ENCODE assay signal across 26 mouse cellular contexts in genomic region chr12:76415383-76416010, GRCm38 (mm10). TPM values are rescaled to one million over a fixed set of nuclear protein-coding genes. Genes with fewer than 3 reads are reported as not detected.
A peak's percentile ranks its signal among the peaks of the same experiment; 100 is the strongest.
DNase-seq lines count a peak whose midpoint lies in the region; ATAC-seq and TF ChIP-seq lines count a peak whose summit lies in the region.
"Had no signal": no experiment of that assay in that cellular context is flagged by ENCODE, and none has a peak within 500 bp of the region (broad histone marks: within the 10 kb centered on the region; RNA-seq: fewer than 3 reads in every experiment).

No protein-coding gene starts in this region.

- H3K36me3 ChIP-seq in heart, embryonic 16.5 days (ENCODE audit: control insufficient read depth, insufficient read depth), result no peaks in the 10 kb centered on the region
- H3K36me3 ChIP-seq: embryonic facial prominence, embryonic 10.5 days; hindbrain, embryonic 15.5 days; intestine, embryonic 15.5 days; limb, embryonic 10.5 days; midbrain, embryonic 13.5 days had no signal

- peaks cover 4% of the 10 kb centered on the region; the same call in 1 of the 2 replicates for H3K4me1 ChIP-seq in heart, embryonic 16.5 days (ENCODE audit: control insufficient read depth, insufficient read depth, low read length)

- H3K27me3 ChIP-seq in heart, embryonic 16.5 days (ENCODE audit: control insufficient read depth, insufficient read depth, low read length), result no peaks in the 10 kb centered on the region
- H3K27me3 ChIP-seq: intestine, embryonic 15.5 days had no signal

- no peak overlapping the region for H3K4me3 ChIP-seq in heart, embryonic 16.5 days (ENCODE audit: low read length)
- H3K4me3 ChIP-seq in left cerebral cortex, adult 2 months, result no peak overlapping the region
- H3K4me3 ChIP-seq: embryonic facial prominence, embryonic 10.5 days; hindbrain, embryonic 15.5 days; intestine, embryonic 15.5 days; limb, embryonic 10.5 days; midbrain, embryonic 13.5 days had no signal

- no peak overlapping the region for H3K9ac ChIP-seq in heart, embryonic 16.5 days (ENCODE audit: low read length)
- H3K9ac ChIP-seq: forebrain, postnatal 0 days; hindbrain, embryonic 15.5 days; intestine, embryonic 15.5 days; liver, postnatal 0 days; midbrain, embryonic 13.5 days had no signal

- no peak for TF ChIP-seq CTCF in left cerebral cortex, adult 2 months (IDR thresholded peaks at IDR 0.05)

- intact Hi-C loops in left cerebral cortex, adult 2 months (cut with DNase I), result no loop called here

- WGBS in heart, embryonic 16.5 days, result 60% methylated on average over 11 of the region's 12 CpGs

- DNase-seq in heart, adult 9 months (ENCODE audit: low spot score in 2 of 2), result no peak
- peak; percentile 85 for DNase-seq in A20 (ENCODE audit: low read depth, low spot score)
- peak; percentile 36 for DNase-seq in MEL-GATA-1-ER (ENCODE audit: extremely low read depth, low read depth)
- DNase-seq in left cerebral cortex, adult 2 months (ENCODE audit: extremely low spot score in 1 of 2, low spot score in 2 of 2), result no peak
- DNase-seq: adrenal gland, postnatal 14 days; cerebellum, adult 8-10 months; forebrain, postnatal 0 days; kidney, adult 8-10 months; kidney, postnatal 10 days; liver, postnatal 0 days; right cerebral cortex, postnatal 14 days; thymus, adult 2 months had no signal

- 0 out of 2 replicates have a peak overlapping the region, but pooled peaks have one; percentile 23 for H3K27ac ChIP-seq in heart, embryonic 16.5 days (ENCODE audit: low read length)
- H3K27ac ChIP-seq in left cerebral cortex, adult 2 months, result no peak overlapping the region
- H3K27ac ChIP-seq: embryonic facial prominence, embryonic 10.5 days; hindbrain, embryonic 15.5 days; intestine, embryonic 15.5 days; limb, embryonic 10.5 days; macrophage; midbrain, embryonic 13.5 days; stomach, postnatal 0 days had no signal

- no peak overlapping the region for H3K4me2 ChIP-seq in heart, embryonic 16.5 days (ENCODE audit: low read depth, low read length)
- H3K4me2 ChIP-seq: heart, embryonic 11.5 days; hindbrain, embryonic 15.5 days; intestine, embryonic 15.5 days; midbrain, embryonic 13.5 days had no signal

- ATAC-seq in heart, embryonic 16.5 days (replicated peaks; ENCODE audit: extremely low read depth, insufficient read depth, low FRiP score), result no peak; the same call in 1 of the 2 replicates
- peak; percentile 58; the same call in 1 of the 2 replicates for ATAC-seq in neutrophil, adult 5-6 weeks (ENCODE audit: extremely low read depth, insufficient number of reproducible peaks, low FRiP score, poor library complexity, severe bottlenecking)
- no peak for ATAC-seq in inflammation-experienced regulatory T-cells, adult 6 months
- ATAC-seq: forebrain, postnatal 0 days; intestine, embryonic 15.5 days; liver, postnatal 0 days; lung, postnatal 0 days; midbrain, embryonic 13.5 days had no signal

- H3K9me3 ChIP-seq in heart, embryonic 16.5 days (replicated peaks; ENCODE audit: control insufficient read depth, low read length), result peaks cover 6% of the 10 kb centered on the region
- H3K9me3 ChIP-seq: hindbrain, embryonic 15.5 days; intestine, embryonic 15.5 days; limb, embryonic 10.5 days had no signal

RNA-seq across cellular contexts. Expression of gene Ppp1r36, which starts 1.8 kb away (rescaled TPM):
- polyA plus RNA-seq in heart, embryonic 16.5 days (2015; fragmentation: Nextera tagmentation; extraction: Ambion mirVana), result 2.1 and 2.6 TPM in 2 replicates
- not detected in 2 replicates for total RNA-seq in neutrophil, adult 5-6 weeks (2017)
- polyA plus RNA-seq in inflammation-experienced regulatory T-cells, adult 6 months (2017; shearing (Covaris generic)), result not detected
- total RNA-seq in left cerebral cortex, adult 2 months (2021), result 1 to 10 TPM; 1.1 to 1.4 TPM
- total RNA-seq: adrenal gland, postnatal 14 days had no signal
- polyA plus RNA-seq: liver, adult 2 months; macrophage; spleen, adult 2 months; thymus, adult 2 months had no signal

RNA-seq across cellular contexts. Expression of gene Hspa2, which starts 11.5 kb away (rescaled TPM):
- 15.8 and 16.0 TPM in 2 replicates for polyA plus RNA-seq in heart, embryonic 16.5 days (2015; fragmentation: Nextera tagmentation; extraction: Ambion mirVana)
- 8.3 and 11.1 TPM in 2 replicates for total RNA-seq in neutrophil, adult 5-6 weeks (2017)
- polyA plus RNA-seq in inflammation-experienced regulatory T-cells, adult 6 months (2017; shearing (Covaris generic)), result 1 to 10 TPM; 2.6 to 5.7 (median 3.4) TPM
- 10 to 100 TPM; 64.9 to 66.4 TPM for total RNA-seq in left cerebral cortex, adult 2 months (2021)

RNA-seq across cellular contexts. Expression of gene Zbtb1, which starts 45.4 kb away (rescaled TPM):
- 6.1 and 7.5 TPM in 2 replicates for polyA plus RNA-seq in heart, embryonic 16.5 days (2015; fragmentation: Nextera tagmentation; extraction: Ambion mirVana)
- total RNA-seq in neutrophil, adult 5-6 weeks (2017), result 17.7 and 20.1 TPM in 2 replicates
- polyA plus RNA-seq in inflammation-experienced regulatory T-cells, adult 6 months (2017; shearing (Covaris generic)), result 10 to 100 TPM; 20.2 to 26.2 (median 25.2) TPM
- total RNA-seq in left cerebral cortex, adult 2 months (2021), result 1 to 10 TPM; 6.8 to 7.1 TPM

RNA-seq across cellular contexts. Expression of gene Zbtb25, which starts 46.1 kb away (rescaled TPM):
- polyA plus RNA-seq in heart, embryonic 16.5 days (2015; fragmentation: Nextera tagmentation; extraction: Ambion mirVana), result 12.3 and 13.3 TPM in 2 replicates
- total RNA-seq in neutrophil, adult 5-6 weeks (2017), result 10.1 and 13.8 TPM in 2 replicates
- 10 to 100 TPM in 2 of 3 experiments, 1 to 10 TPM in 1; 7.2 to 17.0 (median 16.5) TPM for polyA plus RNA-seq in inflammation-experienced regulatory T-cells, adult 6 months (2017; shearing (Covaris generic))
- 10 to 100 TPM; 17.6 to 19.9 TPM for total RNA-seq in left cerebral cortex, adult 2 months (2021)

Comparison
In these comparisons a context has a peak if more than half of its experiments do, and no peak if none do; other contexts are left out.
1. DNase-seq: peak in A20 (single experiment) and MEL-GATA-1-ER (single experiment); none in heart, adult 9 months (0 of 2) and left cerebral cortex, adult 2 months (0 of 2).